Mouse (Mus musculus) liver, embryonic 16.5 days (tissue): ENCODE data around the gene Lrmda. TPM values are rescaled to one million over a fixed set of nuclear protein-coding genes. Genes with fewer than 3 reads are reported as not detected.

Experiments
- ATAC-seq: fragments of 200-750 bp; cut with Nextera tagmentation; 2 replicates; pipeline ENCODE4 v1.8.0; 2017; ENCODE audit warnings: low read depth, mild to moderate bottlenecking, moderate number of reproducible peaks, moderate library complexity
- H3K27ac ChIP-seq: fragments of 300-500 bp; sonication (generic); 2 replicates; pipeline ENCODE4 v1.5.1; 2014; ENCODE audit warnings: mild to moderate bottlenecking, low read length
- H3K27me3 ChIP-seq: fragments of 300-500 bp; sonication (generic); 2 replicates; pipeline ENCODE4 v1.6.1; 2014; ENCODE audit warnings: low read depth, low read length, mixed read lengths; ENCODE audit not compliant: control insufficient read depth, insufficient read depth
- H3K36me3 ChIP-seq: fragments of 300-500 bp; sonication (generic); 2 replicates; pipeline ENCODE4 v1.6.1; 2014; ENCODE audit warnings: mild to moderate bottlenecking; ENCODE audit not compliant: control insufficient read depth, insufficient read depth
- H3K4me1 ChIP-seq: fragments of 300-500 bp; sonication (generic); 2 replicates; pipeline ENCODE4 v1.6.1; 2014; ENCODE audit warnings: low read depth, low read length, mixed read lengths; ENCODE audit not compliant: control insufficient read depth
- H3K4me2 ChIP-seq: fragments of 300-500 bp; sonication (generic); 2 replicates; pipeline ENCODE4 v1.6.1; 2014; ENCODE audit warnings: low read depth, low read length, mixed read lengths
- H3K4me3 ChIP-seq: fragments of 300-500 bp; sonication (generic); 2 replicates; pipeline ENCODE4 v1.5.1; 2014; ENCODE audit warnings: low read depth, mild to moderate bottlenecking, low read length
- H3K9ac ChIP-seq: fragments of 300-500 bp; sonication (generic); 2 replicates; pipeline ENCODE4 v1.6.1; 2014; ENCODE audit warnings: low read depth, low read length
- H3K9me3 ChIP-seq: fragments of 300-500 bp; sonication (generic); replicated peaks from 2 replicates; pipeline ENCODE4 v1.6.1; 2016; ENCODE audit warnings: low read length; ENCODE audit not compliant: control insufficient read depth
- WGBS: fragments of 180-500 bp; shearing (Covaris S2); extraction: QIAGEN DNeasy Blood & Tissue Kit; methylation state at CpG from one replicate; pipeline ENCODE4 v1.1.7; 2014; ENCODE audit not compliant: insufficient replicate concordance; 5-methylcytosine and 5-hydroxymethylcytosine counted together
- polyA plus RNA-seq: library from polyadenylated mRNA; unstranded; fragments of >200 nt; fragmentation: Nextera tagmentation; extraction: Ambion mirVana; gene quantifications from 2 replicates; pipeline ENCODE4 v1.2.1, GENCODE M21; 2015

The Lrmda gene
- polyA plus RNA-seq, 1 experiment from 2014 or later, result 0.46 TPM

DNA sequence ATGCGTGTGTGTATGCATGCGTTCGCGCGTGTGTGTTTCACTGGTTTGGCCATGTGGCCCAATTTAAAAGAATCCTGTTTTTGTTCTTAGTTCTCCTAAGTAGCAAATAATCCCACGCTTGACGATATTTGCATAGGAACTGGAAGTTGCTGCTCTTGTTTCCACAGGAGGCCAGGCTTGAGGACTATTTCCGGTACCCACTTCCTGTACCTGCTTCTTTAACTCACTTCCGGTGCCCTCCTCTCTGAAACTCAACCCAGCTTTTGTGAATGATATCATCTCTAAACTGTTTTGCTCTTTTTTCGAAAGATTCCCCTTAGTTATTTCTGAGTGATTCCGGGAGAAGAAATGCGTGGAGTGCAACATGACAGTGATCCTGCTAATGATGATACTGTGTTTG is 236.8 kb downstream of the Lrmda start:
- H3K36me3 ChIP-seq, result no peaks in the 10 kb centered on the region
- H3K27ac ChIP-seq, result no peak overlapping the region
- H3K4me1 ChIP-seq, result no peaks in the 10 kb centered on the region
- H3K4me2 ChIP-seq, result no peak overlapping the region
- no peak overlapping the region for H3K4me3 ChIP-seq
- no peak for ATAC-seq
- H3K27me3 ChIP-seq, result no peaks in the 10 kb centered on the region
- WGBS, result 65% methylated on average over 12 of the region's 12 CpGs
- no peaks in the 10 kb centered on the region for H3K9me3 ChIP-seq
- H3K9ac ChIP-seq, result no peak overlapping the region

DNA sequence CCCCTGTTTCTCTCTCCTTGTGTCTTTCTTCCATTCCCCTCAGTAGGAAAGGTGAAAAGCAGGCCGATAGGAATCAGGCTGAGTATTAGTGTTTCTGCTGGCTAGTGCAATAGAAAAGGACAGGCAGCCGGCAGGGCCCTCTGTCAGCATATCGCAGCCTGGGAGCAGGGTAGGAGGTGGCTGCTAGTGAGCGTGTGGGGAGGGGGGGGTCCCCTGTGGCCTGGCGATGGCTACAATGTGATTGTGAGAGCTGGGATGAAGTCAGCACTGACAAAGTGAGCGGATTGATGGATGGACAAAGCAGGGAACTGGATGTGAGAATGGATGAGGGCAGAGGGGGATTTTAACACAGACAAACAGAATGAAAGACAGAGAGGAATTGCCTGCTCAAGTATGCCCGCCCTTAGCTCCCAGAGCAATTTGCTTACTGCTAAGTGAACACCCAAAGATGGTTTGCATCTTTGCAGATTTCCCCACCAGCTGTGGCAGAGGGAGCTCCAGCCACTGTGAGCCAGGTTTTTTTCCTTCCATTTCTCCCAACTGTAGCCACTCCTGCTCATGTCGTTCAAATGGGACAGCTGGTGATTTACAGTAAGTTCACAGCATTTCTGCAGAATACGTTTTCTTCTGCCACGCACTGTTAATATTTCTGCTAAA is 240.0 kb downstream of the Lrmda start:
- H3K36me3 ChIP-seq, result no peaks in the 10 kb centered on the region
- no peak overlapping the region for H3K9ac ChIP-seq
- H3K4me3 ChIP-seq, result no peak overlapping the region
- H3K27me3 ChIP-seq, result no peaks in the 10 kb centered on the region
- no peaks in the 10 kb centered on the region for H3K9me3 ChIP-seq
- H3K4me1 ChIP-seq, result no peaks in the 10 kb centered on the region
- WGBS, result 36% methylated on average over 10 of the region's 10 CpGs
- no peak overlapping the region for H3K4me2 ChIP-seq
- no peak overlapping the region for H3K27ac ChIP-seq
- ATAC-seq, result no peak

DNA sequence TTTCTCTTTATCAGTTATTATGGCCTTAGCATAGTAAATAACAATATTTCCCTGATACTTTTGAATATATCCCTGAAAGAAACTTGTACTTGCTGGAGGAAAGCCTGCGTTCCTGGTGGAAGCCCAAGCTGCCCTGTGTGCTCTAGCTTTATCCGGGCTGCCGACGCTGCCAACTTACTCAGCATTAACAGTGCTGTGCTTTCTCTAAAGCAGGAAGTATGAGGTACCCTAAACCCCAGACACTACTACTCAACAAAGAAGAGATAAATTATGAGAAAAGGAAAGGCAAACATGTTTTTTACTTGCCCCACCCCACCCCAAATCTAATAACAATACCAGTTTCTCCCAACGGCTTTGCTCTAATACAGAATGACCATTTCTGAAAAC is 240.5 kb downstream of the Lrmda start:
- Histone ChIP-seq H3K27me3 (no peaks in the 10 kb centered on the region), H3K4me1 (no peaks in the 10 kb centered on the region), H3K4me3 (no peak overlapping the region), H3K27ac (no peak overlapping the region), H3K9me3 (no peaks in the 10 kb centered on the region), H3K9ac (no peak overlapping the region), H3K36me3 (no peaks in the 10 kb centered on the region), H3K4me2 (no peak overlapping the region)
- no peak for ATAC-seq
- 22% methylated on average over 5 of the region's 5 CpGs for WGBS

DNA sequence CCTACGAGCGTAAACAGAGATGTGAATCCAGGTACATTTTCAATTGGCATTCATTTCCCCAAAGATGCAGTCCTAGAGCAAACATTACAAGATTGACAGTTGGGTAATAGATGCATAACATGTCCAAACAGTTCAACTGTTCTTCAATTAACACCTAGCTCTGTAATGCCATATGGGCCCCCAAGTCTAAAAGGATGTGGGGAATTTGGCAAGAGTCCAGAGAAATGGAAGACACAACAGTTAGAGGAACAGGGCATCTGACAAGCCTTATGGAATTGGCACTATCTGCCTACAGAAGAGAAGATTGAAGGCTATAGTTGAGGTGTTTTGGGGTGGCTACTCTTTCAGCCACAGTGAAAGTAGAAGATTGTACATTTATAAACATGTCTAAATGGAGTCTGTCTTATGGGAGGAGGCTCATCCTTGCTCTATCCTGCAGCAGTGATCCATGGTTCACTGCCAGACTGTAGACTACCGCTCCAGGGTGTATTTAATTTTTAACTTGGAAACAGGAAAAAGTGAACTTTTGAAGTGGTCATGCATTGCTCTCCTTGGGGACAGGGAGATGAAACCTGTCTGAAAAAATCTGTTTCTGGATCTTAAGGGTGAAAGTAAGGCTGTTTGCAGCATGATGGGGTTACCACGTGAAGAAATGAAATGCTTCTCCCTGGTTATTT is 245.9 kb downstream of the Lrmda start:
- 67% methylated on average over 4 of the region's 4 CpGs for WGBS
- Histone ChIP-seq H3K27ac (no peak overlapping the region), H3K4me2 (no peak overlapping the region), H3K4me3 (no peak overlapping the region), H3K27me3 (no peaks in the 10 kb centered on the region), H3K4me1 (no peaks in the 10 kb centered on the region), H3K36me3 (no peaks in the 10 kb centered on the region), H3K9ac (no peak overlapping the region), H3K9me3 (no peaks in the 10 kb centered on the region)
- ATAC-seq, result no peak

DNA sequence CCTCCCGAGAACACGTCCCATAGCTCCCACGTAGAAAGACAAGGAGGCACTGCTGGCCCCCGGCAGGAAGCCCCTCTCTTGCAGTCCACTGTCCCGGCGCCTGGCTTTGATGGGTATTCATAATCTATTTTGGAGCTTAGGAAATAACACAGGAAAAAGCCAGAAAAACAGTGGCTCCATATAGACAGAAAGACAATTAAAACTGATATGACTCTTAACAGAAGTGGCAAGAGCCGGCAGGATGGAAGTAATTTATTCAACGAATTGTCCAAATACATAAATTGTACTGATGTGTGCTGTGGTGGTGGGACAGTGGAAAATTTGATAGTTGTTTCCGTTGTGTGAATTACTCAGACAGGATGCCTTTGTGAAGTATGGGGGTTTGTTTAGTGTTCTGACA is 250.3 kb downstream of the Lrmda start:
- H3K9me3 ChIP-seq, result no peaks in the 10 kb centered on the region
- H3K9ac ChIP-seq, result no peak overlapping the region
- no peak overlapping the region for H3K4me3 ChIP-seq
- no peaks in the 10 kb centered on the region for H3K4me1 ChIP-seq
- no peaks in the 10 kb centered on the region for H3K27me3 ChIP-seq
- 69% methylated on average over 9 of the region's 9 CpGs for WGBS
- no peaks in the 10 kb centered on the region for H3K36me3 ChIP-seq
- no peak overlapping the region for H3K27ac ChIP-seq
- no peak overlapping the region for H3K4me2 ChIP-seq
- ATAC-seq, result peak; percentile 24; the same call in 1 of the 2 replicates

DNA sequence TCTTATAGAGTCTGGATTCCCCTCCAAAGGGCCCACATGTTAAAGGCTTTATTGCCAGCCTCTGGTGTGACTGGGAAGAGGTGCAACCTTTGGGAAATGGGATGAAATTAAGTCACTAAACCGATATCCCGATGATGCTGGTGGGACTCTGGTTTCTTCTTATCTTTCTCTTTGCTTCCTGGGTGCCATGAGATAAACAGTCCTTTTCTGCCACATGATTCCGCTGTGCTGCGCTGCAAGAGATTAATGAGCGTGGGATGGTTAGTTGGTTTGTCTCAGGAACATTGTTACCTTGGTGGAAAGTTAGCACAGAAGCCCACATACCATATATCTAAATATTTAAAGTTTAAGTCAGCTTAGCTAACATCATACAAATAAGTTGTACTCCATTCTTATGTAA is 258.5 kb downstream of the Lrmda start:
- Histone ChIP-seq H3K36me3 (no peaks in the 10 kb centered on the region), H3K9ac (no peak overlapping the region), H3K4me3 (no peak overlapping the region), H3K27ac (no peak overlapping the region), H3K9me3 (no peaks in the 10 kb centered on the region), H3K27me3 (no peaks in the 10 kb centered on the region), H3K4me1 (no peaks in the 10 kb centered on the region), H3K4me2 (no peak overlapping the region)
- WGBS, result 57% methylated on average over 5 of the region's 5 CpGs
- ATAC-seq, result no peak

DNA sequence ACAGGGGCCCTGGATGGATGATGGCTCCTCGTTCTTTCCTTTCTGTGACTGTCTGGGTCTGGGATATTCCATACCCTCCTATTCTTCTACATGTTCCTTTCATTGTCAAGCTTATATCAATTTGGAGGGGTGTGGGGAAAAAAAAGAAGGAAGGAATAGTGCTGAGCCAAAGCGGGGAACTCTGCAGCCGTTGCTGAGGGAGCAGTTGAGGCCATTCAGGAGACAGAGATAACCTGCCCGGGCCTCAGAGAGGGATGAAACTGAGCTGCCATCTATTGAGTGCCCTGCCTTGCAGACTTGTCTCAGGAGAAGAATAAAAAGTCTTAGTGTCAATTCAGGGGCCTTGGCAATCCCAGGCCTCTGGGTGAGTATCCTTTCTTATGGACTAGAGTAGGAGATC is 260.1 kb downstream of the Lrmda start:
- ATAC-seq, result no peak
- Histone ChIP-seq H3K4me1 (no peaks in the 10 kb centered on the region), H3K27me3 (no peaks in the 10 kb centered on the region), H3K9ac (no peak overlapping the region), H3K36me3 (no peaks in the 10 kb centered on the region), H3K9me3 (no peaks in the 10 kb centered on the region), H3K4me3 (no peak overlapping the region), H3K27ac (no peak overlapping the region), H3K4me2 (no peak overlapping the region)
- 50% methylated on average over 4 of the region's 4 CpGs for whole genome bisulfite sequencing

DNA sequence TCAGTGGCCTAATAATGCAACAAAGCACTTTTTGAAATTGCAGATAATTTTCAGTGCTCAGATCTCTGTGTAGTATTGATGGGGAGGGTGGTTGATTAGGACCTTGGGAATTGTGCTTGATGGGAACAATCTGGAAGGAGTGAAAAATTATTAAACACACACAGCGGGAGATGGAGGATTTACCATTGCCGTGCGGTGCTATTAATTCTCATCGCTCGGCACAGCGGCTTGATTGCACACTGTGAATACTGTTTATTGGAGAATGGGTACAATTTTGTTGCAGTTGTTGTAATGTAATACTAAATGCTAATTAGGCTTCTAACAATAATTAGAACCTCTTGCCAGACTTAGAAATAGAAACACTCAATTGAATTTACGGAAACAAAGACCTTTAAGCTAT is 262.1 kb downstream of the Lrmda start:
- Histone ChIP-seq H3K4me2 (no peak overlapping the region), H3K9ac (no peak overlapping the region), H3K27me3 (no peaks in the 10 kb centered on the region), H3K27ac (no peak overlapping the region), H3K4me3 (no peak overlapping the region), H3K9me3 (no peaks in the 10 kb centered on the region), H3K4me1 (no peaks in the 10 kb centered on the region), H3K36me3 (no peaks in the 10 kb centered on the region)
- WGBS, result 87% methylated on average over 7 of the region's 7 CpGs
- no peak for ATAC-seq

DNA sequence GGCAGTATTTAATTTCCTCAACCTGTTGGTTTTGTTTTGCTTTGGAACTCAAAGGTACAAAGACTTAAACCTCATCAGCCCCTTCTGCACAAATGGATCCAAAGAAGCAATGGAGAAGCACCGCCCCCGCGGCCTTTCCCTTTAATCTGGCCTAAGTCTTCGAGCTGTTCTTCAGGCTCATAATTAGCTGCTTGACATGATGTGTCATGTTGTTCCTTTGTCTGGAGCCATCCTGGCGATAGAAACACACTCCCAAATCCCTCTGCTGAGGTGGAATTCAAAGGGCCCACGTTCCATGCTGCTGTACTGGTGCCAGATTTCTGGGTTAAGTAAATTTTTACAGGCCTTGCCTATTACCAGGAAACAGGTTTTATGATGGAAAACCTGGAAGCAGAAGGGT is 263.3 kb downstream of the Lrmda start:
- no peak overlapping the region for H3K27ac ChIP-seq
- H3K4me2 ChIP-seq, result no peak overlapping the region
- no peak overlapping the region for H3K9ac ChIP-seq
- H3K27me3 ChIP-seq, result no peaks in the 10 kb centered on the region
- no peaks in the 10 kb centered on the region for H3K4me1 ChIP-seq
- WGBS, result 60% methylated on average over 6 of the region's 6 CpGs
- H3K36me3 ChIP-seq, result no peaks in the 10 kb centered on the region
- H3K4me3 ChIP-seq, result no peak overlapping the region
- ATAC-seq, result no peak
- no peaks in the 10 kb centered on the region for H3K9me3 ChIP-seq
